Mouse (Mus musculus): Measurements from ENCODE around the gene Ghsr. TPM values are rescaled to one million over a fixed set of nuclear protein-coding genes. Genes with fewer than 3 reads are reported as not detected.
"Not testable (repeated sequence)": the region's sequence is repeated elsewhere in the genome, so short reads cannot be mapped to it uniquely, and the experiment has no call there.

Gene Ghsr
- polyA plus RNA-seq, 1 experiment from 2014 or later: not detected

DNA sequence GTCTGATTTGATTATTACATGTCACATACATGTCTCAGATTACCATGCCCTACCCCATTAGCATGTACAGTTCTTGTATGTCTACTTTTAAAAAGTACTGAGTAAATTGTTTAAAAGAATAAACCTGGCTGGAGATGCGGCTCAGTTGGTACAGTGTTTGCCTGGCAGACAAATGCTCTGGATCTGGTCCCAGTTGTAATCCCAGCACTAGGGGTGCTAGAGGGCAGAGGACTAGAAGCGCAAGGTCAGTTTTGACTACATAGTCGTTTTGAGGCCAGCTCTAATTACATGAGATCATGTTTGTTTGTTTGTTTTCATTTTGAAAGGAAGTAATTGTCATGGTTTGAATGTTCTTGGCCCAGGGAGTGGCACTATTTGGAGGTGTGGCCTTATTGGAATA, 13.7 kb downstream of the Ghsr start:
- ATAC-seq (ENCODE audit: low read depth): no peak
- Histone ChIP-seq H3K27me3 (ENCODE audit: control insufficient read depth, insufficient read depth, low read depth, low read length) (no peaks in the 10 kb centered on the region), H3K36me3 (ENCODE audit: control insufficient read depth, insufficient read depth) (no peaks in the 10 kb centered on the region), H3K4me2 (ENCODE audit: low read depth, low read length) (no peak overlapping the region), H3K27ac (ENCODE audit: low read length) (no peak overlapping the region), H3K4me3 (ENCODE audit: low read depth, low read length) (no peak overlapping the region), H3K9me3 (replicated peaks; ENCODE audit: control insufficient read depth, low read length) (no peaks in the 10 kb centered on the region), H3K9ac (ENCODE audit: low read depth, low read length) (no peak overlapping the region), H3K4me1 (ENCODE audit: control insufficient read depth, low read depth, low read length) (no peaks in the 10 kb centered on the region)
- 52% methylated on average over 3 of the region's 3 CpGs for WGBS (ENCODE audit: insufficient replicate concordance)

GRCm38 (mm10) chr3:27389923-27390322, 18.8 kb downstream of the Ghsr start:
- 52% methylated on average over 1 of the region's 1 CpGs for WGBS (ENCODE audit: insufficient replicate concordance)

GRCm38 (mm10) chr3:27400996-27401395, 29.8 kb downstream of the Ghsr start:
- not testable (repeated sequence) for ATAC-seq (ENCODE audit: low read depth); H3K9me3 ChIP-seq (replicated peaks; ENCODE audit: control insufficient read depth, low read length); H3K4me1 ChIP-seq (ENCODE audit: control insufficient read depth, low read depth, low read length); H3K9ac ChIP-seq (ENCODE audit: low read depth, low read length); H3K36me3 ChIP-seq (ENCODE audit: control insufficient read depth, insufficient read depth); H3K4me2 ChIP-seq (ENCODE audit: low read depth, low read length); H3K4me3 ChIP-seq (ENCODE audit: low read depth, low read length); H3K27ac ChIP-seq (ENCODE audit: low read length); H3K27me3 ChIP-seq (ENCODE audit: control insufficient read depth, insufficient read depth, low read depth, low read length)
- WGBS (ENCODE audit: insufficient replicate concordance): 79% methylated on average over 3 of the region's 3 CpGs

More at GRCm38 (mm10) chr3:27389923-27390322, 18.8 kb downstream of the Ghsr start:
- ATAC-seq (ENCODE audit: low read depth): no peak
- Histone ChIP-seq H3K36me3 (ENCODE audit: control insufficient read depth, insufficient read depth) (no peaks in the 10 kb centered on the region), H3K4me1 (ENCODE audit: control insufficient read depth, low read depth, low read length) (no peaks in the 10 kb centered on the region), H3K27ac (ENCODE audit: low read length) (no peak overlapping the region), H3K9me3 (replicated peaks; ENCODE audit: control insufficient read depth, low read length) (no peaks in the 10 kb centered on the region), H3K4me3 (ENCODE audit: low read depth, low read length) (no peak overlapping the region), H3K27me3 (ENCODE audit: control insufficient read depth, insufficient read depth, low read depth, low read length) (no peaks in the 10 kb centered on the region), H3K4me2 (ENCODE audit: low read depth, low read length) (no peak overlapping the region), H3K9ac (ENCODE audit: low read depth, low read length) (no peak overlapping the region)

- Histone ChIP-seq H3K4me2 (ENCODE audit: low read depth, low read length) (no peak overlapping the region), H3K4me3 (ENCODE audit: low read depth, low read length) (no peak overlapping the region), H3K36me3 (ENCODE audit: control insufficient read depth, insufficient read depth) (no peaks in the 10 kb centered on the region), H3K27ac (ENCODE audit: low read length) (no peak overlapping the region), H3K9me3 (replicated peaks; ENCODE audit: control insufficient read depth, low read length) (no peaks in the 10 kb centered on the region), H3K27me3 (ENCODE audit: control insufficient read depth, insufficient read depth, low read depth, low read length) (no peaks in the 10 kb centered on the region), H3K9ac (ENCODE audit: low read depth, low read length) (no peak overlapping the region), H3K4me1 (ENCODE audit: control insufficient read depth, low read depth, low read length) (no peaks in the 10 kb centered on the region)
- ATAC-seq (ENCODE audit: low read depth): no peak
- WGBS (ENCODE audit: insufficient replicate concordance): 59% methylated on average over 3 of the region's 3 CpGs
These were observed 35.3 kb downstream of the Ghsr start for GRCm38 (mm10) chr3:27406440-27406839.

DNA sequence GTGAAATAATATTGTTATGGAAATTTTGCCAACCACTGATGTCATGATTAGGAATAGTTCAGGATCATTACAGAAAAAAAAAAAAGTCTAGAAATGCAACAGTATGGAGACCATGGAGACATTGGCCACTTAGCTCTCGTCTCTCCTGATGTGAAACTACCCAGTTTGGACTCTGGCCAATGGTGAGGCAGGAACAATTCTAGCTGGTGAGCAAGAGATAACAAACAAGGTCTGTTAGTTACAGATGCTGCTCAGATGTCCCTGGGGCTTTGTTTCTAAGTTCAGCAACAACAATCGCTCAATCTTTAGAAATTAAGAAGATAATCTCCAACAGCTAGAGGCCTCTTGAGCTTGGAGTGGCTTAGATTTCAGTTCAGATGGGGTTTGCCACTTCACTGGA, 37.4 kb downstream of the Ghsr start:
- Histone ChIP-seq H3K9me3 (replicated peaks; ENCODE audit: control insufficient read depth, low read length) (no peaks in the 10 kb centered on the region), H3K36me3 (ENCODE audit: control insufficient read depth, insufficient read depth) (no peaks in the 10 kb centered on the region), H3K4me2 (ENCODE audit: low read depth, low read length) (no peak overlapping the region), H3K27ac (ENCODE audit: low read length) (no peak overlapping the region), H3K4me1 (ENCODE audit: control insufficient read depth, low read depth, low read length) (no peaks in the 10 kb centered on the region), H3K4me3 (ENCODE audit: low read depth, low read length) (no peak overlapping the region), H3K9ac (ENCODE audit: low read depth, low read length) (no peak overlapping the region), H3K27me3 (ENCODE audit: control insufficient read depth, insufficient read depth, low read depth, low read length) (no peaks in the 10 kb centered on the region)
- no peak for ATAC-seq (ENCODE audit: low read depth)
- 44% methylated on average over 2 of the region's 2 CpGs for WGBS (ENCODE audit: insufficient replicate concordance)

DNA sequence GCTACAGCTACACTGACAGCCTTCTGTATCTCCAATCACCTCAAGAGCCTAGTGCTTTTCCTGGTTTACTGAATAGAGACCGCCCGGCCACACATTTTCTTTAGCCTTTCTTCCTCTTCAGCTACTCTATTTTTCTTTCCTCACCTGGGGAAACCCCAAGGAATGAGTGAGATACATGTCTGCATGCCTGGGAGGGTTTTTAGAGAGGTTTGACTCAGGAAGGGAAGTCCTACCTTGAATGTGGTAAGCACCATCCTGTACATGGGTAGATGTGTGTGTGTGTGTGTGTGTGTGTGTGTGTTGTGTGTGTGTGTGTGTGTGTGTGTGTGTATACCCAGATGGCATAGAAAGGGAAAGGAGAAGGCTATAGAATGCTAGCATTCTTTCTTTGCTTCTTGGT, 40.1 kb downstream of the Ghsr start:
- no peak overlapping the region for H3K4me3 ChIP-seq (ENCODE audit: low read depth, low read length)
- 64% methylated on average over 2 of the region's 2 CpGs for WGBS (ENCODE audit: insufficient replicate concordance)
- H3K9ac ChIP-seq (ENCODE audit: low read depth, low read length): no peak overlapping the region
- H3K9me3 ChIP-seq (replicated peaks; ENCODE audit: control insufficient read depth, low read length): no peaks in the 10 kb centered on the region
- H3K4me2 ChIP-seq (ENCODE audit: low read depth, low read length): no peak overlapping the region
- no peak for ATAC-seq (ENCODE audit: low read depth)
- H3K4me1 ChIP-seq (ENCODE audit: control insufficient read depth, low read depth, low read length): no peaks in the 10 kb centered on the region
- H3K36me3 ChIP-seq (ENCODE audit: control insufficient read depth, insufficient read depth): no peaks in the 10 kb centered on the region
- no peak overlapping the region for H3K27ac ChIP-seq (ENCODE audit: low read length)
- H3K27me3 ChIP-seq (ENCODE audit: control insufficient read depth, insufficient read depth, low read depth, low read length): no peaks in the 10 kb centered on the region

- Histone ChIP-seq H3K9me3 (replicated peaks; ENCODE audit: control insufficient read depth, low read length) (no peaks in the 10 kb centered on the region), H3K36me3 (ENCODE audit: control insufficient read depth, insufficient read depth) (no peaks in the 10 kb centered on the region), H3K4me2 (ENCODE audit: low read depth, low read length) (no peak overlapping the region), H3K27me3 (ENCODE audit: control insufficient read depth, insufficient read depth, low read depth, low read length) (no peaks in the 10 kb centered on the region), H3K27ac (ENCODE audit: low read length) (no peak overlapping the region), H3K4me3 (ENCODE audit: low read depth, low read length) (no peak overlapping the region), H3K9ac (ENCODE audit: low read depth, low read length) (no peak overlapping the region), H3K4me1 (ENCODE audit: control insufficient read depth, low read depth, low read length) (no peaks in the 10 kb centered on the region)
- 45% methylated on average over 3 of the region's 3 CpGs for WGBS (ENCODE audit: insufficient replicate concordance)
- no peak for ATAC-seq (ENCODE audit: low read depth)
These were observed 42.4 kb downstream of the Ghsr start for GRCm38 (mm10) chr3:27413566-27413965.

GRCm38 (mm10) chr3:27416786-27417185, 45.6 kb downstream of the Ghsr start:
- Histone ChIP-seq H3K4me1 (ENCODE audit: control insufficient read depth, low read depth, low read length) (no peaks in the 10 kb centered on the region), H3K27ac (ENCODE audit: low read length) (no peak overlapping the region), H3K9me3 (replicated peaks; ENCODE audit: control insufficient read depth, low read length) (no peaks in the 10 kb centered on the region), H3K4me2 (ENCODE audit: low read depth, low read length) (no peak overlapping the region), H3K36me3 (ENCODE audit: control insufficient read depth, insufficient read depth) (no peaks in the 10 kb centered on the region), H3K4me3 (ENCODE audit: low read depth, low read length) (no peak overlapping the region), H3K27me3 (ENCODE audit: control insufficient read depth, insufficient read depth, low read depth, low read length) (no peaks in the 10 kb centered on the region), H3K9ac (ENCODE audit: low read depth, low read length) (no peak overlapping the region)
- 85% methylated on average over 10 of the region's 10 CpGs for WGBS (ENCODE audit: insufficient replicate concordance)
- ATAC-seq (ENCODE audit: low read depth): no peak

GRCm38 (mm10) chr3:27418602-27419001, 47.5 kb downstream of the Ghsr start:
- Histone ChIP-seq H3K36me3 (ENCODE audit: control insufficient read depth, insufficient read depth) (no peaks in the 10 kb centered on the region), H3K9me3 (replicated peaks; ENCODE audit: control insufficient read depth, low read length) (no peaks in the 10 kb centered on the region), H3K27ac (ENCODE audit: low read length) (no peak overlapping the region), H3K27me3 (ENCODE audit: control insufficient read depth, insufficient read depth, low read depth, low read length) (no peaks in the 10 kb centered on the region), H3K4me2 (ENCODE audit: low read depth, low read length) (no peak overlapping the region), H3K4me1 (ENCODE audit: control insufficient read depth, low read depth, low read length) (no peaks in the 10 kb centered on the region), H3K4me3 (ENCODE audit: low read depth, low read length) (no peak overlapping the region), H3K9ac (ENCODE audit: low read depth, low read length) (no peak overlapping the region)
- 75% methylated on average over 8 of the region's 8 CpGs for WGBS (ENCODE audit: insufficient replicate concordance)
- ATAC-seq (ENCODE audit: low read depth): no peak

- no peak for ATAC-seq (ENCODE audit: low read depth)
- no peaks in the 10 kb centered on the region; the same call in 1 of the 2 replicates for H3K36me3 ChIP-seq (ENCODE audit: control insufficient read depth, insufficient read depth)
- no peak overlapping the region for H3K27ac ChIP-seq (ENCODE audit: low read length)
- no peaks in the 10 kb centered on the region for H3K27me3 ChIP-seq (ENCODE audit: control insufficient read depth, insufficient read depth, low read depth, low read length)
- no peaks in the 10 kb centered on the region for H3K4me1 ChIP-seq (ENCODE audit: control insufficient read depth, low read depth, low read length)
- H3K4me3 ChIP-seq (ENCODE audit: low read depth, low read length): no peak overlapping the region
- H3K9ac ChIP-seq (ENCODE audit: low read depth, low read length): no peak overlapping the region
- no peak overlapping the region for H3K4me2 ChIP-seq (ENCODE audit: low read depth, low read length)
- WGBS (ENCODE audit: insufficient replicate concordance): 69% methylated on average over 12 of the region's 12 CpGs
- no peaks in the 10 kb centered on the region for H3K9me3 ChIP-seq (replicated peaks; ENCODE audit: control insufficient read depth, low read length)
These were observed 50.8 kb downstream of the Ghsr start for GRCm38 (mm10) chr3:27421980-27422379.

Measured in liver, embryonic 16.5 days (tissue).